Mouse (Mus musculus) left cerebral cortex, postnatal 4 days (tissue): ENCODE results near the gene Sppl3. TPM values are rescaled to one million over a fixed set of nuclear protein-coding genes. Genes with fewer than 3 reads are reported as not detected.

ENCODE experiments used
- DNase-seq: peaks from one replicate; pipeline ENCODE4 v3.0.0-alpha.2; 2022
- intact Hi-C: fragments of 180-260 bp; cut with DNase I; formaldehyde crosslinking; loops from one replicate; pipeline ENCODE4 v1.15.1; 2025
- total RNA-seq, 2 experiments: library from RNA; stranded (reverse); gene quantifications; 2 replicates each; pipeline ENCODE4 v1.2.3; 2021

Gene Sppl3
- 100 to 1,000 TPM; 114 to 125 TPM for total RNA-seq

DNA sequence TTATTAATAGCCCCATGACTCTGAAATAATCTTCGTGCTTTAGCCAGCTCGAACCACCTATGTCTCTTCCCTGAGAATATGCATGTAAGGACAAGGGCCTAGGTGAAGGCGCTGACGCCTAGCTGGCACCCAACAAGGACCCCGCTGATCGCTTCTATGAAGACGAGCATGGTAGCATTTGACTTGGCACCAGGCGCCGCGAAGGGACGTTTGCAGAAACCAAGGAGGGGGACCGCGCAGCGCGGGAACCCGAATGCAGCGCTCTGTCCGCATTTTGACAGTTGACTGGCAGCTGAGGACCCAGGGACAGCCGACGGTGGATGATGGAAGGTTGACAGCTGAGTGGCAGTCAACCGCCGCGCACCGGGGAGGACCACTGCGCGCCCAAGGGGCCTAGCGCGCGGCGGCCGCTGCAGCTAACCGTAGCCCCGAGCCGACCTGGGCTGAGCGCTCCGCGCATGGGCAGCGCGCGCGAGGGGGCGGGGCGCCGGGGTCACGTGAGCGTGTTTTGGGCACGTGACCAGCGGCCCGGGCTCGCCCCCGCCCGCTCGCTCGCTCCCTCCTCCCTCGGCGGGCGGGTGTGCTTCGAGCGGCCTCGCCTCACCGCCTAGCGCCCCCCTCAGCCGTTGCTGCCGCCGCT lies at the start of gene Sppl3:
TSS of gene Sppl3 (plus strand) at position 561 of the 640 bp plus-strand sequence.
- intact Hi-C loops, result loop anchor here (10.0 kb wide), 1 partner anchor 54 kb away; no protein-coding TSS in a partner anchor

DNA sequence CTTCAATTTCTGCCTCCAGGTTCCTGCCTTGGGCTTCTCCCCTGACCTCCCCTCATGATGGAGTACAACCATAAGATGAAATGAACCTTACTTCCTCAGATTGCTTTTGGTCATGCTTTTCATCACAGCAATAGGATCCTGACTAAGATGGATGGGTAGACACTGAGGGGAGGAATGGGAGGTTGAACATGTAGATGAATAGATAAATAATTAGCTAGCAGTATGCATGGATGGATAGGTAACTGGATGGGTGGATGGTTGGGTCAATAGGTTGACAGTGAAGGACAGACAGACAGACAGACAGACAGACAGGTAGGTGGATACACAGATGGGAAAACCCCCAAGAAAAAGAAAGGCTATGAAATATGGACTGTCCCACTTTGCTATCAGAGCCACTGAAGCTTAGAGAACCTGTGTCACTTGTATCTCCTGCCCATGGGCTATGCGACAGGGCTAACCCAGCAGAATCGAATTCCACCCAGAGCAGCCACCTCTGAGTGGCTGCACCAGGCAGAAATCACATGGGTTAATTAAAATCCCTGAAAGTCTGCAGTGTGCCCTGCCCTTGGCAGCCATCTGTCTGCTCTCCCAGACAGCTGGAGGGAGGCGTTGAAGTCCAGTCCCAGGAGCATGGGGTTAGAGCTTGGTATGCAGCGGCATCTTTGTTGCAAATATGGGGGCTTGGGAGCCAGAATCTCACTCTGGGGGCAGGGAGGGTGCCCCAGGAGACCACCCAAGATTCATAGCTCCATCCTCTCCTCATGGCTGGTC lies 49.2 kb upstream of the Sppl3 start:
- intact Hi-C loops, result no loop called here
- DNase-seq, result no peak

More for the DNA sequence above, at the start of gene Sppl3:
- peak; percentile 95 for DNase-seq

DNA sequence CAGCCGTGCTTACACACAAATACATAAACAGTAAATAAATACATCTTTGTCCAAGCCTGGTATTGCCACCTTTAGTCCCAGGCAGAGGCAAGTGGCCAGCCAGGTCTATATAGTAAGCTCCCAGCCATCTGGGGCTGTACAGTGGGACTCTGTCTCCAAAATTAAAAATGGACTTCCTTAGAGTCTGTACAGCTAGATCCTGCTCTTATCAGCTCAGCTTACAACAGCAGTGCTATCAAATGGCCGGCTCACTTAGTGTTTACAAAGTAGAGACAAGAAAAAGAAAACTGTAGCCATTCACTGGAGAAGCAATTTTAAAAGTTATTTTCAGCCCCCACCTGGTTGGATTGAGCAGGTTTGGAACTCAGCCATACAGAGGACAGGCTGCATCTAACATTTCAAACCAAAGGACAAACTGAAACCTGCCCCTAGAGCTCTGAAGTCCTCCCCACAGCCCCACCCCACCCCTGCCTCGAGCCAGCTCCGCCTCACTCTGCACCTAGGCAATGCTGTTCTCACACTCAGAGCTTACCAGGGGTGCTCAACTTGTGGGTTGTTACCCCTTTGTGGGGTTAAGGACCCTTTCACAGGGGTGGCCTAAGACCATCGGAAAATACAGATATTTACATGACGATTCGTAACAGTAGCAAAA lies 46.5 kb upstream of the Sppl3 start:
- DNase-seq, result no peak
- intact Hi-C loops, result no loop called here

DNA sequence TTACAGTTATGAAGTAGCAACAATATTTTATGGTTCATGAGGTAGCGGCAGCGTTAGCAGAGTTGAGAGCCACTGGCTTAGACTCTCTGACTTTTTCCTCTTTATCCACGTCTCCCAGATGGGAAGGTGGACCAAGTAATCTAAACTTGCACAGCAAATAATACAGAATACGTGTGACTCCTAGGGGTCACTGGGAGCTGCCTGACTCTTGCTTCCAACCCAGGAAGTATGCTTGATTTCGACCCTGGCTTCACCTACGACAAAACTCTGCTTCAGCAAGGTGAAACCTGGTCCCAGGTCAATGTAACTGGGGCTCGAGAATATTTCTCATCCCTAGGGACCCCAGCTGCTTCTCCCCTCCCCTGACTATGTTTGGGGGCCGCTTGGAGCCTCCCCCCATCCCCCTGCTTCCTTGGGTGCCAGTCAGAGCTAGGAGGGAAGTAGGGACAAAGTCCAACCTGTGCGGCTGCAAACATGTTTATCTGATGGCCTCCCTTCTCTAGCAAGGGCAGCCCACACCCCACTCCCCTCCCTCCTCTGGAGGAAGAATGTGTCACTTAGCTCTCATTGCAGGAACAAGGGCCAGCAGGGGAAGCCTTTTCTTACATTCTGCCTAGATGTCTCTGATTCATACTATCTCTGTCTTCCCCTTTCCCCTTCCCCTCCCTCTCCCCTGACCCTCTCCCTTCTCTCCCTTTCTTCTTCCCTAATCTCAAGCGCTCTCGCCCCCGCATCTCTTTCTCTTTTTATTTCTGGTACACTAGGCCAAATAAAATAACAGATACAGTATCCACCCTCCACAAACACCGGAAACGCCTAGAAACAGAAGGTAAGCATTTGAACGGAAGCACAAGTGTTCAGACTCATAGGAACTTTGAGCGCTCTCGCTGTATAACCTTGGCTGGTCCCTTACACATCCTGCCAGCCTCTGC lies 45.7 kb upstream of the Sppl3 start:
- no peak for DNase-seq
- intact Hi-C loops, result no loop called here

DNA sequence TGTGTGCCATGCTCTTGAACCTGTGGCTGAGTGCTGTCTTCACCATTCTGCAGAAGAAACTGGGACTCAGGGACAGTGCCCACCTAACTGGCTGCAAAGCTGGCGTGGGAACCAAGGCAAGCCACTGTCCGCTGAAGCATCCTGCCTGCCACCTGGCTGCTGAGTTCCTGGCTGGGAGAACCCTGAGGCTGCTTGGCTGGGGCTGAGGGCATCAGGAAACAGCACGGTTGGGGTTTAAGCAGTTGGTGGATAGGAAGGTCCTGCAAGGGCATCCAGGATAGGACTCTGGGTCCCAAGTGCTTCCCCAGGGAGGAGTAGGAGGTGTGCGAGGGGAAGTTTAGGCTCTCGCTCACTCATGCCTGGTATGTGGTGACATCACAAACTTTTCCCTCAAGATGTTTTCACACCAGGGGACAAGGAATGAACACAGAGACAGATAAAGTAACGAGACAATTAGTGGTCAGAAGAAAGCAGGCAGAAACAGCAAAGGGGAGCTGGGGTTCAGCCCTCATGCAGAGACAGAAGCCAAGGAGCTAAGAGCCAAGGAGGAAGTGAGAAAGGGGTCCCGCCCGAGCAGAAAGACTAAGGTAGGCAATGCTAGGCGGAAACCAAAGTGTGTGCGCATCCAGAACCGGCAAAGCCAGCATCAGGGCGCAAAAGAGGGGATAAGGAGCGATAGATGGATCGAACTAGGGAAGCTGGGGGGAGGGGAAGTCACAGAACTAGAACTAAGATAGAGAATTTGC lies 43.2 kb upstream of the Sppl3 start:
- intact Hi-C loops, result no loop called here
- no peak for DNase-seq

DNA sequence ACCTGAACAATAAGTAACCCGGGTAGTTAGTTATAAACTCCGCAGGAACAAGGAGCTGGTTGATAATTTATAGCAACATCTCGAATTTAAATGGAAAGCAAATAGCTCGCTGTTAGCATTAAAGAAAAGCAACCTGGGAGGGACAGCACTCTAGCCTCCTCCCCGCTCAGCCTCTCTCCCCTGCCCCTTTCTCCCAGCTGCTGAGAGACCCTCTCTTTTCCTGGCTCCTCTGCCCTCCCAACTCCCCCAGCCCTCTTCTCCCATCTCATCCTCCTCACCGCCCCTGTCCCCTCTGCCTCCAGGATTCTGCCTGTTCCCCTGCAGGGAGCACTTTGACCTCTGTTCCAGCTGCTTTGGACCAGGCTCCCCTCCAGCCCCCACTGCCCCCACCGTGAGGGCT lies 42.3 kb upstream of the Sppl3 start:
- intact Hi-C loops, result no loop called here
- no peak for DNase-seq

DNA sequence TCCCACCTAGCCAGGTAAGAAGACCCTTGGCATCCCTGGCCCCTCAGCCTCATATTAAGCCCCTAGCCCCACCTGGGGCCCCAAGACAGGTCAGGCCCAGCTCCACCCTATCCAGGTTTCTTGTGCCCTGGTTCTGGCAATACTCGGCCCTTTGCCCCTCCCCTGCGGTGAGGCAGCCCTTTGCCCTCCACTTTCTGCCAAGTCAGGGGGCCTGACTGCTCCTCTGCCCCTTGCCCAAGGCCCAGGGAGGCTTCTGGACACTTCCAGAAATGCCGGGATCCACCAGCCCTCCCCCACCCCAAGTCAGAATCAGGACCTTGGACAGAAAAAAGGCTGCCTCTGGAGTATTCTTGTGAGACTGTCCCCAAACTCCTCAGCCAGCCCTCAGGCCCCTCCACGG lies 41.9 kb upstream of the Sppl3 start:
- DNase-seq, result no peak
- intact Hi-C loops, result no loop called here

DNA sequence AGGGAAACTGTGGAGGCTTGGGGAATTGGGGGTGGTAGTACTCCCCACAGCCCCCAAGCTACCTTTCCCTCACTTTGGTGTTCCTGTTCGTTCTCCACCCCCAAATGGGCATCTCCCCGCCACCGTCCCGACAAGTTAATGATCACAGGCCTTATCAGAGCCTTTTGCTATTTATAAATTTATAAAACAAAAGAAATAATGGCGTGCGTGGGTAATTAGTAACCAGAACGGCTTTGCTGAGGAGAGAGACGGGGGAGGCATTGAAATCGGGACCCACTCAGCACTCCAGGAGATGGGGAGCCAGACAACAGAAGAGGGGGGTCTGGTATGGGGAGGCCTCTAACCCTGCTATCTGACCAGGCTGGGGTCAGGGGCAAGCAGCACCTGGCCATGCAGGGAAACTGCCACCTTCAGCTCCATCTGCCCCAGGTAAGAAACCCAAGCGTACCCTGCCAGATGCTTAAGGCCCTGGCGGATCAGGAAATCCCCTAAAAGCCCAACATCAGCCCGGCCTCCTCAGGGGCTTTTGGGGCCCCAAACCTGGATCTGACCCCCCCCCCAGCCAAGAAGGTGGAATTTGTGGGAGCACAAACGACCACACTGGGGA lies 41.2 kb upstream of the Sppl3 start:
- DNase-seq, result no peak
- intact Hi-C loops, result no loop called here

DNA sequence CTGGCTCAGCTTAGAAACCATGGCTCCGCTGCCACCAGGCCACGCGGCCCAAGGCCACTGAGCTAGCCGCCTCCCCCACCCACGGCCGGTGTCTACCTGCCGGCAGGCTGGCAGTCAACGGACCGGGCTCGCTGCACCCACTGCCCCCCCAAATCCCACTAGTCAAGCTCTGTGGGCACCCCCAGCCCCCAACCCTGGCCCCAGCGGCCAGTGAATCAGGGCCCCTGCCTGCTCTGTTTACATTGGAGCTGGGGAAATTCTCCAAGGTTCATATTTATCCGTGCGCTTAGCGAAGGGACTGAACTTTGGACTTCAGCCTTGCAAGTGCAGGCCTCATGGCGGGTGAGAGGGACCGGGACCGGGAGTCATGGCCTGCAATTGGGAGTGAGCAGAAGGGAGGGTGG lies 40.1 kb upstream of the Sppl3 start, which contains the start of gene Hnf1a:
TSS of gene Hnf1a (minus strand) at position 271 of the 404 bp plus-strand sequence.
- intact Hi-C loops, result no loop called here
- no peak for DNase-seq

DNA sequence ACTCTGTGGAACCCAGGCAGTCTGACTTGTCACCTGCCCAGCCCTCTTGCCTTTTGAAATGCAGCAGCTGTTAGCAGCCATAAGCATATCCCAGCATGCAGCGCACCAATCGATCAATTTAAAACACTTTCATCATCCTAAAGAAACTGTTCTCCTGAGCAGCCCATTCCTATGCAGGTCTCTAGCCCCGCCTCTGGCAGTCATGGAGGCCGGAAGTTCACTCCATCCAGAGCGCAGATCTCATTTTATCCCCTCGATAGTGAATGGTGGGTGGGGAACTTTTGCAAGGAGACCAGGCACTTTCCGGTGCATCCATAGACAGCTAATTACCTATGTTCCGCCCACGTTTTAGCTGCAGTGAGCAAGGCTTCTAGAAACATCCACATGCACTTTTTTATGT lies 38.7 kb upstream of the Sppl3 start:
- intact Hi-C loops, result no loop called here
- no peak for DNase-seq

DNA sequence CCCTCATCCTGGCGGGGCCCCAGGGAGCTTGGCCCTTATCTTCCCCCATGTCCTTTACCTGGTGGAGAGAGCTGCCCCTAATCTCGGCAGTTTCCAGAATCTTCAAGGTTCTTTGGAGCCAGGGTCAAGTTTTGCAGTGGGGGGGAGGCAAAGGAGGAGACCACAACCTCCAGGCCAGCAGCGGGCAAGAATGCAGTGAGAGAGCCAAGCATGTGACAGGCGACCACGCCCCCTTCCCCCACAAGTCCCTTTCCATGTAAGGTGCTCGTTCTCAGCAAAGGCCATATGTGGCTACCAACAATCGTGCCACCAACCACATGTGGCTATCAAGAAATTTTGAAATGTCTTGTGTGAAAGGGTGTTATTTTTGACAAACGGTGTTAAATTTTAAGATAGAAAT lies 37.8 kb upstream of the Sppl3 start:
- intact Hi-C loops, result no loop called here
- DNase-seq, result no peak

DNA sequence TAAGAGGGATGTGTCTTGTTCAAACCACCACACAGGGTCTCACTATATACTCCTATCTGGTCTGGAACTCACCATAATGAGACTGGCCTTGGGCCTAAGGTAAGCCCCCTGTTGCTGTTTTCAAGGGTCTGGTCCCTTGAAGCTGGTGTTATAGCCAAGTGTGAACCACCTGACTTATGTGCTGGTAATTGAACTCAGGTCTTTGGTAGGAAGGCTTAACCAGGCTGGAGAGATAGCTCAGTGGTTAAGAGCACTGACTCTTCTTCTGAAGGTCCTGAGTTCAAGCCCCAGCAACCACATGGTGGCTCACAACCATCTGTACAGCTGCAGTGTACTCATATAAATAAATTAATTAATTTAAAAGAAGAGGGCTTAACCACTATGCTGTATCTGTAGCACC lies 34.0 kb upstream of the Sppl3 start:
- DNase-seq, result no peak
- intact Hi-C loops, result no loop called here

DNA sequence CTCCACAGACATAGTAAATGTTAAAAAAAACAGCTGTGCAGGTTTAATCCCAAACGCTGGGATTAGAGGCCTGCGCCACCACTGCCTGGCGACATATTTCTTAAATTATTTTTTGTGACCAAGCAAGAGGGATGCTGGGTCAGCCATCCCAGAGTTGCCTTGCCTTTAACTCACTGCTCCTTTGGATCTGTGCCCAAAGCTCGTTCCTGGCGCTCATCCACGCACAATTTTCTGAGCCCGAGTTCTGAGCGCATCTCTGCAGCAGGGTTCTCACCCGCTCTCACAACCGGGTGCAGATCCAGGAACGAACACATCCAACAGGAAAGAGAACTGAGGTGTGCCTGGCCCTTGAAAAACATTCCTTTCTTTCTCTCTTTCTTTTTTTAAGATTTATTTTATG lies 32.5 kb upstream of the Sppl3 start:
- peak; percentile 35 for DNase-seq
- intact Hi-C loops, result loop anchor here (2.0 kb wide), 1 partner anchor 104 kb away; no protein-coding TSS in a partner anchor

DNA sequence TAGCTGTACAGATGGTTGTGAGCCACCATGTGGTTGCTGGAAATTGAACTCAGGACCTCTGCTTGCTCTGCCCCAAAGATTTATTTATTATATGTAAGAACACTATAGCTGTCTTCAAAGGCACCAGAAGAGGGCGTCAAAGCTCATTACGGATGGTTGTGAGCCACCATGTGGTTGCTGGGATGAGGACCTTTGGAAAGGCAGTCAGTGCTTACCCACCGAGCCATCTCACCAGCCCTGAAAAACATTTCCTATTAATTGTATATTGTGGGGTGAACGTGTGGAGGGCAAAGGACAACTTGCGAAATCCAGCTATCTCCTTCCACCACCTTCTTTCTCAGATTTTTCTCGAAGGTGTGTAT lies 32.1 kb upstream of the Sppl3 start:
- intact Hi-C loops, result loop anchor here (2.0 kb wide), 1 partner anchor 104 kb away; no protein-coding TSS in a partner anchor
- DNase-seq, result no peak

DNA sequence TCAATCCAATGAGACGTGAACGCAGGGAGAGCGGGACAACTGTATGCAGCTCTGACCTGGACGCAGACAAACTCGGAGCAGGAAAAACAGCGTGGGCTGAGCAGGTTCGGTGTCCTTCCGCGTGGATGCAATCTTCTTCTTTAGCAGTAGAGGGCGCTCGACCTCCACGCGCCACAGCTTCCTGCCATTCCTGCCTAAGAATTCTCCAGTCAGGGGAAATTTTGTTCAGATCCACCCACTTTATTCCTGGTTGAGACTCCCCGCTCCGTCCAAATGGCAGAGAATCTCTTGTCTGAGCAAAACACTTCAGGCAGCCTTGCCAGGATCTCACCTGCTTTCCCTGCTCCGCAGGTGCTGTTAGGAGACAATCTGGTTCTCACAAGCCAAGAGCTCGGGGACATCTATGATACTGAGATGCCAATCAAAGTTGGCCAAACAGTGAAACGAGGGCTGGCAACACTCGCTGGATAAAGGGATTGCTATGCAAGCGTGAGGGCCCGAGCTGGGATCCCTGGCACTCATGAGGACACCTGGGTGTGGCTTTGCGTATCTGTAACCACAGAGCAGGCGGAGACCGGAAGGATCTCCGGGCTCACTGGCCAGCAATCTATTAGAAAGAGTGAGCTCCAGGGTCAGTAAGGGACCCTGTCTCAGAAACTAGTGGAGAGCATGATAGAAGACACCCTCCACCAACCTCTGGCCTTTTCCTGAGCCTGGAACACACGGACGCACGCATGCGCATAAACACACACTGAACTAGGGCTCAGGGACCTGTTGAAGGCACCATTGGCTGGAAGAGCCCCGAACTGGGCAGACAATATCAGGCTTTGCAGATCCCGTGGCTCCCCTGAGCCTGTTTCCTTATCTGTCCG lies 31.5 kb upstream of the Sppl3 start:
- DNase-seq, result peak; percentile 60
- intact Hi-C loops, result loop anchor here (2.0 kb wide), 1 partner anchor 103 kb away; no protein-coding TSS in a partner anchor

DNA sequence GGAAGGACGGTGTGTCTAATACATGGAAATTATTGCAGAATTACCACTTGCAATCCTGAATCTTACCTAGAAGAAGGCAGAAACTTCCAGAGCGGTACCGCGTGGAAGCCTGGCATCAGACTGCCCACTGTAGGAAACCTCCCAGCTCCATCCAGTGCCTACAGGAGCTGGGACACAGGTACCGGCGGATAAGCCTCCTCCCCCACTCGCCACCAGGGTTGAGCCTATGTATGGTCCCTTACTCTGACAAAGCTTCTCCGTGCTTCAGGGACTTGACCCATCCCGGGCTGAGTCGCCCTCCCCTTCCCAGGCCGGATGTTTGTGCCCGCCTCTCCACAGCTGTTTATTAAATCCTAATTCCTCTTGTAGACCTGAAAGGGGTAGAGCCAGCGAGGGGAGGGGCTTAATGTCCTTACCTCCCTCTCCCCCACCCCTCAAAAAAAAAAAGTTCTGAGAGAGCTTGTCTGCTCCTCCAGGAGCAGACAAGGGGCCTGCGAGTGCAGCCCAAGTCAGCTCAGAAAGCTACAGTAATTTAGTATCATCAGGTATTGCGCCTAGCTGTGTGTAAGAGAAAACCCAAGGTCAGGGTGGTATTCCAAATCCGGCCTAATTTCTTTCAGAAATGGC lies 30.7 kb upstream of the Sppl3 start:
- intact Hi-C loops, result no loop called here
- no peak for DNase-seq

DNA sequence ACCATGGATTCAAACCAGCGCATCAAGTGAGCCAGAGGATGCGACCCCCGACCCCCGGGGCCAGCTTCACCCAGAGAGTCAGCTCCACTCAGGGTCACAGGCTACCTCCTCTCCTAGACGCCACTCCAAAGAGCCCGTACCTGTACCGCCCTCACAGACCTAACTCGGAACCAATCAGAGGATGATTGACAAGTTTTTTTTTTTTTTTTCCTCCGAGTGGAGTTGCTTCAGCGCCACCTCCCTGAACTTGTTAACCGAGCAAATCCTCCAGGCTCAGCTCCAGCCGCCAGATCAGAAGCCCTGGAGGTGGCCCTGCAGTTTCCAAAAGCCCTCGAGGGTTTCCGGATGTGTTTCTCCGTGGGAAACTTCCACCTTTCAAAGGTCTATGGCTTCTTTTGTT lies 28.9 kb upstream of the Sppl3 start:
- intact Hi-C loops, result no loop called here
- no peak for DNase-seq

DNA sequence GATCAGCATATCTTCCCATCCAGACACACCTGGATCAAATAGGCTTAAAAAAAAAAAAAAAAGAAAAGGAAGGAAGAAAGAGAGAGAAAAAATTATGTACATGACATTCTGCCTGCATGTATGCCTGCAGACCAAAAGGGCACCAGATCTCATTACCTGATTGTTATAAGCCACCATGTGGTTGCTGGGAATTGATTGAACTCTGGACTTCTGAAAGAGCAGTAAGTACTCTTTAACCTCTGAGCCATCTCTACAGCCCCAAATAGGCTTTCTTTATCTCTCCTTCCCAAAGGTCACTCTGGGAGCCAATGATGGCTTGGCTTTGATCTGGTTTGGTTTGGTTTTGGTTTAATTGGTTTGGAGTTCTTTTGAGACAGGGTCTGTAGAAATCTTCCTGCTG lies 25.9 kb upstream of the Sppl3 start:
- intact Hi-C loops, result no loop called here
- DNase-seq, result no peak
